Mouse (Mus musculus): Measurements from ENCODE around the gene Itih1.

The Itih1 gene

GRCm38 (mm10) chr14:30943038-30943437 lies at the start of gene Itih1:
Itih1 (minus strand) TSS chr14:30943289.
- DNase-seq (ENCODE audit: low spot score): peak; percentile 66

GRCm38 (mm10) chr14:30976222-30976621 lies 33.1 kb upstream of the Itih1 start:
- DNase-seq (ENCODE audit: low spot score): peak; percentile 78

- peak; percentile 43 for DNase-seq (ENCODE audit: low spot score)
These were observed 31.1 kb upstream of the Itih1 start for GRCm38 (mm10) chr14:30974204-30974603.

- DNase-seq (ENCODE audit: low spot score): no peak
These were observed 17.3 kb upstream of the Itih1 start for GRCm38 (mm10) chr14:30960366-30960765.

GRCm38 (mm10) chr14:30959031-30959430 lies 15.9 kb upstream of the Itih1 start:
- no peak for DNase-seq (ENCODE audit: low spot score)

- no peak for DNase-seq (ENCODE audit: low spot score)
These were observed 15.4 kb upstream of the Itih1 start for GRCm38 (mm10) chr14:30958517-30958916.

- peak; percentile 97 for DNase-seq (ENCODE audit: low spot score)
These were observed 8.2 kb upstream of the Itih1 start, which contains the start of gene Nek4 for GRCm38 (mm10) chr14:30951154-30951825. Nek4 (plus strand) TSS chr14:30951377.

GRCm38 (mm10) chr14:30949986-30950385 lies 6.9 kb upstream of the Itih1 start:
- DNase-seq (ENCODE audit: low spot score): peak; percentile 20

- DNase-seq (ENCODE audit: low spot score): peak; percentile 87
These were observed 1.7 kb upstream of the Itih1 start for GRCm38 (mm10) chr14:30944745-30945144.

- DNase-seq (ENCODE audit: low spot score): peak; percentile 84
These were observed 978 bp upstream of the Itih1 start for GRCm38 (mm10) chr14:30943860-30944674.

GRCm38 (mm10) chr14:30942254-30942653 lies 835 bp downstream of the Itih1 start:
- no peak for DNase-seq (ENCODE audit: low spot score)

GRCm38 (mm10) chr14:30933351-30933750 lies 9.7 kb downstream of the Itih1 start:
- peak; percentile 16 for DNase-seq (ENCODE audit: low spot score)

- DNase-seq (ENCODE audit: low spot score): no peak
These were observed 12.7 kb downstream of the Itih1 start for GRCm38 (mm10) chr14:30930386-30930785.

GRCm38 (mm10) chr14:30925492-30925891 lies 17.6 kb downstream of the Itih1 start:
- DNase-seq (ENCODE audit: low spot score): no peak

GRCm38 (mm10) chr14:30923375-30924105 lies 19.5 kb downstream of the Itih1 start, which contains the start of gene Itih3:
Itih3 (minus strand) TSS chr14:30923760.
- DNase-seq (ENCODE audit: low spot score): no peak

GRCm38 (mm10) chr14:30922053-30922670 lies 20.9 kb downstream of the Itih1 start:
- DNase-seq (ENCODE audit: low spot score): no peak

- DNase-seq (ENCODE audit: low spot score): no peak
These were observed 26.6 kb downstream of the Itih1 start for GRCm38 (mm10) chr14:30916516-30916915.

GRCm38 (mm10) chr14:30913404-30913803 lies 29.7 kb downstream of the Itih1 start:
- DNase-seq (ENCODE audit: low spot score): no peak

- peak; percentile 69 for DNase-seq (ENCODE audit: low spot score)
These were observed 30.4 kb downstream of the Itih1 start for GRCm38 (mm10) chr14:30912641-30913040.

GRCm38 (mm10) chr14:30911141-30911540 lies 31.9 kb downstream of the Itih1 start:
- no peak for DNase-seq (ENCODE audit: low spot score)

- peak; percentile 44 for DNase-seq (ENCODE audit: low spot score)
These were observed 35.2 kb downstream of the Itih1 start for GRCm38 (mm10) chr14:30907814-30908265.

GRCm38 (mm10) chr14:30906001-30906400 lies 37.1 kb downstream of the Itih1 start:
- DNase-seq (ENCODE audit: low spot score): no peak

Data from yolk sac, embryonic 10.5 days (tissue).